Mouse (Mus musculus) heart, embryonic 11.5 days (tissue): ENCODE data around the gene Gtf3c5. TPM values are rescaled to one million over a fixed set of nuclear protein-coding genes. Genes with fewer than 3 reads are reported as not detected.

ENCODE experiments used
- ATAC-seq: fragments of 200-750 bp; cut with Nextera tagmentation; replicated peaks from 2 replicates; pipeline ENCODE4 v1.8.0; 2017; ENCODE audit warnings: moderate library complexity; ENCODE audit not compliant: insufficient number of reproducible peaks, low FRiP score, low TSS enrichment
- H3K27ac ChIP-seq: fragments of 300-500 bp; sonication (generic); 2 replicates; pipeline ENCODE4 v1.5.1; 2014; ENCODE audit warnings: mild to moderate bottlenecking, low read depth, low read length
- H3K27me3 ChIP-seq: fragments of 300-500 bp; sonication (generic); 2 replicates; pipeline ENCODE4 v1.6.1; 2014; ENCODE audit warnings: mild to moderate bottlenecking, low read length, mixed read lengths; ENCODE audit not compliant: control insufficient read depth, insufficient read depth
- H3K36me3 ChIP-seq: fragments of 300-500 bp; sonication (generic); 2 replicates; pipeline ENCODE4 v1.6.1; 2014; ENCODE audit warnings: mild to moderate bottlenecking, low read length, moderate library complexity, mixed read lengths; ENCODE audit not compliant: control insufficient read depth, insufficient read depth
- H3K4me1 ChIP-seq: fragments of 300-500 bp; sonication (generic); 2 replicates; pipeline ENCODE4 v1.6.1; 2014; ENCODE audit warnings: low read length; ENCODE audit not compliant: control insufficient read depth, insufficient read depth
- H3K4me2 ChIP-seq: fragments of 300-500 bp; sonication (generic); 2 replicates; pipeline ENCODE4 v1.6.1; 2014; ENCODE audit warnings: mild to moderate bottlenecking, moderate library complexity
- H3K4me3 ChIP-seq: fragments of 300-500 bp; sonication (generic); 2 replicates; pipeline ENCODE4 v1.5.1; 2014; ENCODE audit warnings: low read depth, low read length
- H3K9ac ChIP-seq: fragments of 300-500 bp; sonication (generic); 2 replicates; pipeline ENCODE4 v1.6.1; 2014; ENCODE audit warnings: mild to moderate bottlenecking, low read depth, low read length, moderate library complexity
- H3K9me3 ChIP-seq: fragments of 300-500 bp; sonication (generic); replicated peaks from 2 replicates; pipeline ENCODE4 v1.6.1; 2016; ENCODE audit warnings: low read length; ENCODE audit not compliant: control insufficient read depth
- WGBS: fragments of 180-500 bp; shearing (Covaris S2); extraction: QIAGEN DNeasy Blood & Tissue Kit; methylation state at CpG from one replicate; pipeline ENCODE4 v1.1.7; 2014; ENCODE audit not compliant: insufficient replicate concordance; 5-methylcytosine and 5-hydroxymethylcytosine counted together
- polyA plus RNA-seq: library from polyadenylated mRNA; unstranded; fragments of >200 nt; fragmentation: Nextera tagmentation; extraction: Ambion mirVana; gene quantifications from 2 replicates; pipeline ENCODE4 v1.2.1, GENCODE M21; 2014

The Gtf3c5 gene
- polyA plus RNA-seq, 1 experiment from 2014 or later: 22.5 TPM

GRCm38 (mm10) chr2:28575341-28575740 is 8.2 kb downstream of the Gtf3c5 start:
- Histone ChIP-seq H3K36me3 (peaks cover 33% of the 10 kb centered on the region), H3K4me1 (no peaks in the 10 kb centered on the region), H3K9ac (no peak overlapping the region), H3K4me2 (no peak overlapping the region), H3K27ac (no peak overlapping the region), H3K9me3 (no peaks in the 10 kb centered on the region), H3K4me3 (no peak overlapping the region), H3K27me3 (no peaks in the 10 kb centered on the region)
- WGBS: 76% methylated on average over 4 of the region's 4 CpGs
- no peak for ATAC-seq

- Histone ChIP-seq H3K27ac (no peak overlapping the region), H3K4me1 (no peaks in the 10 kb centered on the region), H3K36me3 (peaks cover 31% of the 10 kb centered on the region), H3K4me3 (no peak overlapping the region), H3K27me3 (no peaks in the 10 kb centered on the region), H3K9me3 (no peaks in the 10 kb centered on the region), H3K4me2 (no peak overlapping the region), H3K9ac (no peak overlapping the region)
- no peak for ATAC-seq
- 76% methylated on average over 3 of the region's 3 CpGs for WGBS
Observed at GRCm38 (mm10) chr2:28569903-28570302, 13.6 kb downstream of the Gtf3c5 start.

GRCm38 (mm10) chr2:28566545-28566944 is 17.0 kb downstream of the Gtf3c5 start:
- WGBS: 57% methylated on average over 5 of the region's 5 CpGs
- H3K9ac ChIP-seq: no peak overlapping the region
- no peak overlapping the region for H3K4me3 ChIP-seq
- no peak overlapping the region for H3K4me2 ChIP-seq
- peaks cover 21% of the 10 kb centered on the region for H3K36me3 ChIP-seq
- no peaks in the 10 kb centered on the region for H3K9me3 ChIP-seq
- no peaks in the 10 kb centered on the region for H3K4me1 ChIP-seq
- no peak for ATAC-seq
- no peak overlapping the region for H3K27ac ChIP-seq
- H3K27me3 ChIP-seq: no peaks in the 10 kb centered on the region

- H3K27me3 ChIP-seq: no peaks in the 10 kb centered on the region
- H3K9me3 ChIP-seq: no peaks in the 10 kb centered on the region
- H3K4me1 ChIP-seq: no peaks in the 10 kb centered on the region
- WGBS: 82% methylated on average over 4 of the region's 4 CpGs
- no peak overlapping the region for H3K27ac ChIP-seq
- H3K4me3 ChIP-seq: no peak overlapping the region
- ATAC-seq: no peak
- no peak overlapping the region for H3K9ac ChIP-seq
- peaks cover 12% of the 10 kb centered on the region for H3K36me3 ChIP-seq
- H3K4me2 ChIP-seq: no peak overlapping the region
Observed at GRCm38 (mm10) chr2:28564380-28564779, 19.2 kb downstream of the Gtf3c5 start.

GRCm38 (mm10) chr2:28563830-28564229 is 19.7 kb downstream of the Gtf3c5 start:
- H3K27me3 ChIP-seq: no peaks in the 10 kb centered on the region
- H3K36me3 ChIP-seq: peaks cover 10% of the 10 kb centered on the region
- H3K4me1 ChIP-seq: no peaks in the 10 kb centered on the region
- H3K9ac ChIP-seq: no peak overlapping the region
- no peaks in the 10 kb centered on the region for H3K9me3 ChIP-seq
- no peak overlapping the region for H3K4me3 ChIP-seq
- no peak for ATAC-seq
- no peak overlapping the region for H3K27ac ChIP-seq
- no peak overlapping the region for H3K4me2 ChIP-seq

- no peak within 1 kb of the TSS for H3K4me2 ChIP-seq
- no peak within 1 kb of the TSS for H3K4me3 ChIP-seq
- no peaks in the 10 kb centered on the region for H3K4me1 ChIP-seq
- H3K9ac ChIP-seq: no peak within 1 kb of the TSS
- ATAC-seq: no peak
- H3K27ac ChIP-seq: no peak within 1 kb of the TSS
- H3K36me3 ChIP-seq: peaks cover 8% of the 10 kb centered on the region
- 60% methylated on average over 6 of the region's 6 CpGs for WGBS
- H3K27me3 ChIP-seq: no peaks in the 10 kb centered on the region
- H3K9me3 ChIP-seq: no peaks in the 10 kb centered on the region
Observed at GRCm38 (mm10) chr2:28563303-28563702, 20.2 kb downstream of the Gtf3c5 start, which contains the start of gene Cel. TSS of gene Cel (minus strand) at chr2:28563403.

- H3K4me1 ChIP-seq: no peaks in the 10 kb centered on the region
- 79% methylated on average over 5 of the region's 5 CpGs for WGBS
Observed at GRCm38 (mm10) chr2:28557452-28557851, 26.1 kb downstream of the Gtf3c5 start.

GRCm38 (mm10) chr2:28552301-28552700 is 31.2 kb downstream of the Gtf3c5 start:
- Histone ChIP-seq H3K9ac (no peak overlapping the region), H3K36me3 (peaks cover 19% of the 10 kb centered on the region), H3K4me2 (no peak overlapping the region), H3K27me3 (no peaks in the 10 kb centered on the region), H3K4me3 (no peak overlapping the region), H3K9me3 (no peaks in the 10 kb centered on the region), H3K27ac (no peak overlapping the region), H3K4me1 (no peaks in the 10 kb centered on the region)
- WGBS: 88% methylated on average over 5 of the region's 5 CpGs
- no peak for ATAC-seq

More at GRCm38 (mm10) chr2:28557452-28557851, 26.1 kb downstream of the Gtf3c5 start:
- H3K9me3 ChIP-seq: no peaks in the 10 kb centered on the region
- H3K27me3 ChIP-seq: no peaks in the 10 kb centered on the region
- ATAC-seq: no peak
- H3K4me3 ChIP-seq: no peak overlapping the region
- H3K4me2 ChIP-seq: no peak overlapping the region
- H3K9ac ChIP-seq: no peak overlapping the region
- peaks cover 2% of the 10 kb centered on the region; the same call in 1 of the 2 replicates for H3K36me3 ChIP-seq
- no peak overlapping the region for H3K27ac ChIP-seq

GRCm38 (mm10) chr2:28549157-28549556 is 34.4 kb downstream of the Gtf3c5 start:
- no peak overlapping the region for H3K4me2 ChIP-seq
- no peaks in the 10 kb centered on the region for H3K9me3 ChIP-seq
- H3K27ac ChIP-seq: no peak overlapping the region
- no peak overlapping the region for H3K4me3 ChIP-seq
- H3K9ac ChIP-seq: no peak overlapping the region
- H3K36me3 ChIP-seq: peaks cover 19% of the 10 kb centered on the region
- H3K27me3 ChIP-seq: no peaks in the 10 kb centered on the region
- ATAC-seq: no peak
- no peaks in the 10 kb centered on the region for H3K4me1 ChIP-seq
- 91% methylated on average over 13 of the region's 13 CpGs for WGBS
